Mouse (Mus musculus): ENCODE results near the gene Irgm2. TPM values are rescaled to one million over a fixed set of nuclear protein-coding genes. Genes with fewer than 3 reads are reported as not detected.
"Not testable (repeated sequence)": the region's sequence is repeated elsewhere in the genome, so short reads cannot be mapped to it uniquely, and the experiment has no call there.

The Irgm2 gene
- polyA plus RNA-seq, 1 experiment from 2014 or later, result 6.1 TPM

GRCm38 (mm10) chr11:58213673-58214342 lies 14.4 kb downstream of the Irgm2 start:
- WGBS (ENCODE audit: insufficient replicate concordance), result 36% methylated on average over 7 of the region's 7 CpGs
- Histone ChIP-seq H3K36me3 (replicated peaks) (no peaks in the 10 kb centered on the region), H3K4me2 (peak overlapping the region; percentile 78), H3K27ac (replicated peaks) (peak overlapping the region; percentile 87; the same call in 1 of the 2 replicates), H3K27me3 (no peaks in the 10 kb centered on the region), H3K9ac (peak overlapping the region; percentile 79; the same call in 1 of the 2 replicates), H3K4me3 (replicated peaks) (peak overlapping the region; percentile 79), H3K9me3 (replicated peaks) (no peaks in the 10 kb centered on the region), H3K4me1 (replicated peaks) (peaks cover 72% of the 10 kb centered on the region)
- no peak for ATAC-seq (ENCODE audit: insufficient read depth)

- H3K36me3 ChIP-seq (replicated peaks), result 0 out of 2 replicates have a peak, but pooled peaks cover 3% of the 10 kb centered on the region
- H3K4me1 ChIP-seq (replicated peaks), result peaks cover 78% of the 10 kb centered on the region
- H3K27me3 ChIP-seq, result no peaks in the 10 kb centered on the region
- peak overlapping the region; percentile 78 for H3K4me2 ChIP-seq
- 13% methylated on average over 17 of the region's 17 CpGs for WGBS (ENCODE audit: insufficient replicate concordance)
- H3K27ac ChIP-seq (replicated peaks), result peak overlapping the region; percentile 87
- peak overlapping the region; percentile 79 for H3K9ac ChIP-seq
- H3K9me3 ChIP-seq (replicated peaks), result no peaks in the 10 kb centered on the region
- ATAC-seq (ENCODE audit: insufficient read depth), result peak; percentile 94
- peak overlapping the region; percentile 79 for H3K4me3 ChIP-seq (replicated peaks)
These were observed 15.1 kb downstream of the Irgm2 start for GRCm38 (mm10) chr11:58214391-58215048.

- Histone ChIP-seq H3K4me3 (replicated peaks) (peak overlapping the region; percentile 79), H3K4me1 (replicated peaks) (peaks cover 78% of the 10 kb centered on the region), H3K4me2 (peak overlapping the region; percentile 78), H3K9ac (peak overlapping the region; percentile 51; the same call in 1 of the 2 replicates), H3K27ac (replicated peaks) (peak overlapping the region; percentile 87)
- H3K9me3 ChIP-seq (replicated peaks); H3K27me3 ChIP-seq; ATAC-seq (ENCODE audit: insufficient read depth); H3K36me3 ChIP-seq (replicated peaks): not testable (repeated sequence)
- 4% methylated on average over 3 of the region's 3 CpGs for WGBS (ENCODE audit: insufficient replicate concordance)
These were observed 15.6 kb downstream of the Irgm2 start for GRCm38 (mm10) chr11:58215049-58215430.

- ATAC-seq (ENCODE audit: insufficient read depth), result no peak
- Histone ChIP-seq H3K36me3 (replicated peaks) (0 out of 2 replicates have a peak, but pooled peaks cover 3% of the 10 kb centered on the region), H3K4me1 (replicated peaks) (peaks cover 70% of the 10 kb centered on the region), H3K27ac (replicated peaks) (0 out of 2 replicates have a peak overlapping the region, but pooled peaks have one; percentile 2), H3K27me3 (no peaks in the 10 kb centered on the region), H3K4me3 (replicated peaks) (peak overlapping the region; percentile 79), H3K9me3 (replicated peaks) (no peaks in the 10 kb centered on the region), H3K9ac (peak overlapping the region; percentile 16; the same call in 1 of the 2 replicates), H3K4me2 (peak overlapping the region; percentile 78)
- 64% methylated on average over 5 of the region's 5 CpGs for WGBS (ENCODE audit: insufficient replicate concordance)
These were observed 16.4 kb downstream of the Irgm2 start for GRCm38 (mm10) chr11:58215814-58216213.

- H3K4me3 ChIP-seq (replicated peaks), result no peak overlapping the region
- H3K36me3 ChIP-seq (replicated peaks), result 0 out of 2 replicates have a peak, but pooled peaks cover 3% of the 10 kb centered on the region
- 65% methylated on average over 6 of the region's 6 CpGs for WGBS (ENCODE audit: insufficient replicate concordance)
- no peak overlapping the region for H3K9ac ChIP-seq
- no peak overlapping the region for H3K27ac ChIP-seq (replicated peaks)
- H3K27me3 ChIP-seq, result no peaks in the 10 kb centered on the region
- H3K4me1 ChIP-seq (replicated peaks), result peaks cover 60% of the 10 kb centered on the region
- no peak for ATAC-seq (ENCODE audit: insufficient read depth)
- H3K9me3 ChIP-seq (replicated peaks), result no peaks in the 10 kb centered on the region
- H3K4me2 ChIP-seq, result no peak overlapping the region; the same call in 1 of the 2 replicates
These were observed 17.4 kb downstream of the Irgm2 start for GRCm38 (mm10) chr11:58216823-58217222.

GRCm38 (mm10) chr11:58223751-58224150 lies 24.3 kb downstream of the Irgm2 start:
- H3K36me3 ChIP-seq (replicated peaks), result 0 out of 2 replicates have a peak, but pooled peaks cover 3% of the 10 kb centered on the region
- peak overlapping the region; percentile 33; the same call in 1 of the 2 replicates for H3K27ac ChIP-seq (replicated peaks)
- no peak overlapping the region for H3K9ac ChIP-seq
- no peak overlapping the region for H3K4me3 ChIP-seq (replicated peaks)
- H3K4me1 ChIP-seq (replicated peaks), result peaks cover 22% of the 10 kb centered on the region
- ATAC-seq (ENCODE audit: insufficient read depth), result no peak
- no peaks in the 10 kb centered on the region for H3K9me3 ChIP-seq (replicated peaks)
- WGBS (ENCODE audit: insufficient replicate concordance), result 16% methylated on average over 4 of the region's 4 CpGs
- no peaks in the 10 kb centered on the region for H3K27me3 ChIP-seq
- no peak overlapping the region for H3K4me2 ChIP-seq

GRCm38 (mm10) chr11:58224313-58224712 lies 24.9 kb downstream of the Irgm2 start:
- H3K4me3 ChIP-seq (replicated peaks), result no peak overlapping the region
- H3K4me1 ChIP-seq (replicated peaks), result peaks cover 17% of the 10 kb centered on the region
- no peaks in the 10 kb centered on the region for H3K9me3 ChIP-seq (replicated peaks)
- no peak for ATAC-seq (ENCODE audit: insufficient read depth)
- no peaks in the 10 kb centered on the region; the same call in 1 of the 2 replicates for H3K27me3 ChIP-seq
- WGBS (ENCODE audit: insufficient replicate concordance), result 14% methylated on average over 7 of the region's 7 CpGs
- peak overlapping the region; percentile 33; the same call in 1 of the 2 replicates for H3K27ac ChIP-seq (replicated peaks)
- H3K9ac ChIP-seq, result no peak overlapping the region
- H3K36me3 ChIP-seq (replicated peaks), result no peaks in the 10 kb centered on the region
- no peak overlapping the region for H3K4me2 ChIP-seq

GRCm38 (mm10) chr11:58224872-58225271 lies 25.5 kb downstream of the Irgm2 start:
- H3K9me3 ChIP-seq (replicated peaks); H3K36me3 ChIP-seq (replicated peaks); H3K4me3 ChIP-seq (replicated peaks); H3K9ac ChIP-seq; ATAC-seq (ENCODE audit: insufficient read depth); H3K4me2 ChIP-seq; H3K27ac ChIP-seq (replicated peaks); H3K27me3 ChIP-seq: not testable (repeated sequence)
- H3K4me1 ChIP-seq (replicated peaks), result peaks cover 16% of the 10 kb centered on the region
- WGBS (ENCODE audit: insufficient replicate concordance), result 43% methylated on average over 2 of the region's 2 CpGs

- Histone ChIP-seq H3K4me3 (replicated peaks) (no peak overlapping the region), H3K27me3 (peaks cover 4% of the 10 kb centered on the region; the same call in 1 of the 2 replicates), H3K9me3 (replicated peaks) (no peaks in the 10 kb centered on the region), H3K4me1 (replicated peaks) (peaks cover 16% of the 10 kb centered on the region), H3K9ac (no peak overlapping the region), H3K27ac (replicated peaks) (no peak overlapping the region), H3K36me3 (replicated peaks) (no peaks in the 10 kb centered on the region), H3K4me2 (peak overlapping the region; percentile 23; the same call in 1 of the 2 replicates)
- 11% methylated on average over 5 of the region's 5 CpGs for WGBS (ENCODE audit: insufficient replicate concordance)
- peak; percentile 31; the same call in 1 of the 2 replicates for ATAC-seq (ENCODE audit: insufficient read depth)
These were observed 26.2 kb downstream of the Irgm2 start for GRCm38 (mm10) chr11:58225655-58226054.

GRCm38 (mm10) chr11:58226425-58226824 lies 27.0 kb downstream of the Irgm2 start:
- H3K4me1 ChIP-seq (replicated peaks), result peaks cover 16% of the 10 kb centered on the region
- no peak for ATAC-seq (ENCODE audit: insufficient read depth)
- H3K27ac ChIP-seq (replicated peaks), result no peak overlapping the region
- no peak overlapping the region for H3K4me3 ChIP-seq (replicated peaks)
- no peaks in the 10 kb centered on the region for H3K36me3 ChIP-seq (replicated peaks)
- H3K9ac ChIP-seq, result no peak overlapping the region
- H3K4me2 ChIP-seq, result no peak overlapping the region
- H3K27me3 ChIP-seq, result peaks cover 10% of the 10 kb centered on the region
- no peaks in the 10 kb centered on the region for H3K9me3 ChIP-seq (replicated peaks)

GRCm38 (mm10) chr11:58228021-58228420 lies 28.6 kb downstream of the Irgm2 start:
- H3K9me3 ChIP-seq (replicated peaks); H3K36me3 ChIP-seq (replicated peaks); H3K4me3 ChIP-seq (replicated peaks); H3K27ac ChIP-seq (replicated peaks); H3K9ac ChIP-seq; H3K4me2 ChIP-seq; ATAC-seq (ENCODE audit: insufficient read depth): not testable (repeated sequence)
- peaks cover 15% of the 10 kb centered on the region for H3K4me1 ChIP-seq (replicated peaks)
- H3K27me3 ChIP-seq, result peaks cover 14% of the 10 kb centered on the region
- WGBS (ENCODE audit: insufficient replicate concordance), result 74% methylated on average over 2 of the region's 2 CpGs
